Mouse (Mus musculus) frontal cortex, postnatal 10 days (tissue): ENCODE measurements around the gene Zfp84.
A peak's percentile ranks its signal among the peaks of the same experiment; 100 is the strongest.

ENCODE experiments used
- DNase-seq, 2 experiments: peaks; one replicate each; pipeline ENCODE4 v3.0.0; 2022; ENCODE audit warnings: low spot score in 2 of 2, mixed read lengths in 1 of 2

The Zfp84 gene

DNA sequence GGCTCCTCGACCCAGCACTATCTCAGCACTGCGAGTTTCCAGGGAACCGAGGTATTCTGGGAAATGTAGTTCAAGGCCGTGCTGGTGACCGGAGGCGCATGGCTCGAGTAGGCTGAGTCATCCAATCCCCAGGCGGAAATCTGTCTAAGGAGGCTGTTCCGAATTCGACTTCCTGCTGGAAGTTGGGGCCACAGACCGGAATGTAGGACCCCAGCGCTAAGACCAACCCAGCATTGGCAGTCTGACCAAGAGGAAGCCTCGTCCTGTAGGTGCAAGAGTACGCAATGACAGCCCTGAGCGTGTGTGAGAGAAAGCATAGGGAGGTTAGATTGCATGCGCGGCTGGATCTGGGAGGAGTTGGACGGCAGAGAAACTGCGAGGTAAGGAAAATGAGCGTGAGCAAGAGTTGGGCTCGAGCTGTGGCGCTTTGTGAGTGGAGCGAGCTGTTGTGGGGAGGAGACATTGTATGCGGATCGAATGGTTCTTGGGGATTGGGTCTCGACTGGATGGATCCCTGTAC is 47.6 kb downstream of the Zfp84 start, which contains the start of gene Zfp790:
Gene Zfp790, plus strand, starts transcription at position 205 of the 520 bp plus-strand sequence.
- DNase-seq: peak; percentile 86 to 87

DNA sequence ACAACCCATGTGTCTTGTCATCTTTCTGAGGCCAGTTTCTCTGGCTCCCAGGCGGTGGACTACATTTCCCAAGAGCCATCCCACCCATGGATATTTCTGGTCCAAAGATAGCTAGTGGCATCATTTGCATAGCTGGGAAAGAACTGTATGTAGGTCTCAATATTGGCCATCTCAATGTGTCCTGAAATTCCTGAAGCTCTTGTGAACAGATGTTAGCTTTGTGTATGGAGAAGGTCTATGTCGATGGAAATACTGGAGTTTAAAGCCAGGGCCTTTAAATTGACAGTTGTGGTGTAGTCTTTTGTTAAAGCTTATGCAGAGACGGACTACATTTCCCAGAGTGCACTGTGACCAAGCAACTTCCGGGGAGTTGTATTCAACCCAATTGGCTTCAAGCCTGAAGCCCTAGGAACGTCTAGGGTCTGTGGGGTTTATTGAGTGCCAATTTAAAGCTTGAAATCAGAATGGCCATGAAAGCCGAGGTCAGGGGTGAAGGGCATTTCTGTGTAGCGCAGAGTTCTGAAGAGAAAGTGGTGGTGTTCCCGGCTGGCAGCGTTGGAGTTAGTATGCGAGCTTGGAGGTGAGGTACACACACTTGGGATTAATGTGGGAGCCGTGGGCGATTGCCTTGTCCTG is 50.4 kb downstream of the Zfp84 start:
- peak; percentile 38 to 69 for DNase-seq

DNA sequence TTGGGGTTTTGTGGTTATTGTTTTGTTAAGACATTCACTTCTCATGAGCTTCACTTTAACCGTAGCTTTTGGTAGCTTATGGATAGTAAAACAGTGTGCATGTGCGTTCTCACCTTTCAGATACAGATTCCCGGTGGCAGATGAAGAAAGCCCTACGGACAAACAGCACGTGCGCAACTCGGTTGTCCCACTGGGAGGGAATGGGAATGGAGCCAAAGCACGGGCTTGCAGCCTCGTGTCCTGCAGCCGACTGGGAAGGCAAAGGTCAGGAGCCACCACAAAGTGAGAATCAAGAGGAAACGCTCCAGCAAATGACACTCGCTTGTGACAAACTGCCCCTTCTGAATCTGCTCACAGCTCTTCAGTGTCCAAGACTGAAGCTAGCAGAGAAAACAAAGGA is 59.6 kb downstream of the Zfp84 start:
- DNase-seq: no peak
